Mouse (Mus musculus) ES-E14 (cell line): ENCODE data around the gene Hba-a1.

ENCODE experiments used
- CHD2 ChIP-seq: IDR thresholded peaks from 2 replicates; pipeline ENCODE4 v1.6.1; 2014; ENCODE audit warnings: mild to moderate bottlenecking, low read depth, low read length, inconsistent platforms
- ZNF384 ChIP-seq: IDR thresholded peaks from 2 replicates; pipeline ENCODE4 v1.6.1; 2012; ENCODE audit warnings: low read depth, low read length, inconsistent platforms

GRCm38 (mm10) chr11:32277736-32278457 lies 5.4 kb upstream of the Hba-a1 start:
- TF ChIP-seq ZNF384, result no peak
- no peak for TF ChIP-seq CHD2
